Mouse (Mus musculus): ENCODE results near the gene Sdccag8. TPM values are rescaled to one million over a fixed set of nuclear protein-coding genes. Genes with fewer than 3 reads are reported as not detected.
"Not testable (repeated sequence)": the region's sequence is repeated elsewhere in the genome, so short reads cannot be mapped to it uniquely, and the experiment has no call there.

The Sdccag8 gene
- polyA plus RNA-seq, 1 experiment from 2014 or later: 8.6 TPM

GRCm38 (mm10) chr1:176930574-176930973 is 116.1 kb downstream of the Sdccag8 start:
- no peak for ATAC-seq (replicated peaks; ENCODE audit: insufficient number of reproducible peaks, insufficient read depth, low FRiP score, low read depth)
- Histone ChIP-seq H3K9ac (no peak overlapping the region), H3K27ac (no peak overlapping the region), H3K4me3 (no peak overlapping the region), H3K36me3 (no peaks in the 10 kb centered on the region), H3K9me3 (replicated peaks) (no peaks in the 10 kb centered on the region), H3K27me3 (no peaks in the 10 kb centered on the region), H3K4me2 (no peak overlapping the region), H3K4me1 (replicated peaks) (no peaks in the 10 kb centered on the region; the same call in 1 of the 2 replicates)
- WGBS: 86% methylated on average over 2 of the region's 2 CpGs

DNA sequence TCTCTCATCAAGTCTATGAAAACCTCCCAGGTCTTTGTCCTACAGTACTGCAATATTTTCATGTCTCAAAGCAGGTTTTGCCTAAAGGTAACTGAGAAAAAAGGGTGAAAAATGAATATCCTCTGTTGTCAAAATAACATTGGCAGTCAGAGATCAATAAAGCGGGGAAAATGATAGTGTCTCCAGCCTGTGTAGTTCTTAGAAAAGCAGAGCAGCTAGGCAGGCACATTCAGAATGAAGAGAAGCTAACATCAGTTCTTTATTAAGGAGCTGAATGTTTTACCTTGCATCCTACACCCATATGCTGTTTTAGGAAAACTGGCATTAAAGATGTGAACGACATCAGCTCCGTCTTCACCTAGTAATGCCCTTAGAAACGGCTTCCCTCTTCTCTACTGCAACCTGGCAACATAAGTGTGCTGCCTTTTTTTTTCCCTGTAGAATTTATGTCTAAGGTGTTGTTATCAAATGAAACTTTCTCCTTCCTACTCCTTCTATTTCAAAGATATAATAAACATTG is 116.6 kb downstream of the Sdccag8 start:
- H3K27ac ChIP-seq: no peak overlapping the region
- H3K4me1 ChIP-seq (replicated peaks): no peaks in the 10 kb centered on the region; the same call in 1 of the 2 replicates
- no peak for ATAC-seq (replicated peaks; ENCODE audit: insufficient number of reproducible peaks, insufficient read depth, low FRiP score, low read depth)
- H3K27me3 ChIP-seq: no peaks in the 10 kb centered on the region
- H3K9ac ChIP-seq: no peak overlapping the region
- no peaks in the 10 kb centered on the region for H3K9me3 ChIP-seq (replicated peaks)
- no peak overlapping the region for H3K4me3 ChIP-seq
- WGBS: 83% methylated on average over 4 of the region's 4 CpGs
- H3K36me3 ChIP-seq: no peaks in the 10 kb centered on the region
- H3K4me2 ChIP-seq: no peak overlapping the region

DNA sequence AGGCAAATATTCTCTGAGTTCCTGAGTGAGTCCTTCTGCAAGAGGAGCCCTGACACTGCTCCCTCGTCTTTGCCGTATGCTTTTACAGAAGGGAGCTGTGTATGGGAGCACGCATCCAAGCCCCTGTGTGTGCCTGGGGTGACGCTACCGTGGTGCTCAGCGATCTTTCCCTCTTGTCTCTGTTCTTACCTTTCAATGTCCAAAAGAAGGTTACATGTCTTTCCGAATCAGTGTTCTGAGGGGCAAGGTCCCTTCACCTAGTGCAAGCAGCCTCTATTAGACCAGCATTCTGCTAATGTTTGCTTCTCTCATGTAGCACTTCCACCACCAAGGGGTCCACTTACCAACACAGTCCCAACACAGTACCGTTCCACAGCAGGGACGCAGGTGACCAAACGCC is 117.1 kb downstream of the Sdccag8 start:
- H3K4me3 ChIP-seq: no peak overlapping the region
- H3K9ac ChIP-seq: no peak overlapping the region
- H3K4me1 ChIP-seq (replicated peaks): no peaks in the 10 kb centered on the region; the same call in 1 of the 2 replicates
- H3K36me3 ChIP-seq: no peaks in the 10 kb centered on the region
- H3K27ac ChIP-seq: no peak overlapping the region
- 85% methylated on average over 10 of the region's 10 CpGs for WGBS
- no peak for ATAC-seq (replicated peaks; ENCODE audit: insufficient number of reproducible peaks, insufficient read depth, low FRiP score, low read depth)
- no peak overlapping the region for H3K4me2 ChIP-seq
- H3K9me3 ChIP-seq (replicated peaks): no peaks in the 10 kb centered on the region
- no peaks in the 10 kb centered on the region for H3K27me3 ChIP-seq

- Histone ChIP-seq H3K9ac (no peak overlapping the region), H3K27ac (no peak overlapping the region), H3K4me1 (replicated peaks) (no peaks in the 10 kb centered on the region; the same call in 1 of the 2 replicates), H3K36me3 (no peaks in the 10 kb centered on the region), H3K4me3 (no peak overlapping the region), H3K9me3 (replicated peaks) (no peaks in the 10 kb centered on the region), H3K4me2 (no peak overlapping the region), H3K27me3 (no peaks in the 10 kb centered on the region)
- no peak for ATAC-seq (replicated peaks; ENCODE audit: insufficient number of reproducible peaks, insufficient read depth, low FRiP score, low read depth)
- 74% methylated on average over 12 of the region's 12 CpGs for WGBS
These were observed 118.0 kb downstream of the Sdccag8 start for GRCm38 (mm10) chr1:176932320-176932950.

DNA sequence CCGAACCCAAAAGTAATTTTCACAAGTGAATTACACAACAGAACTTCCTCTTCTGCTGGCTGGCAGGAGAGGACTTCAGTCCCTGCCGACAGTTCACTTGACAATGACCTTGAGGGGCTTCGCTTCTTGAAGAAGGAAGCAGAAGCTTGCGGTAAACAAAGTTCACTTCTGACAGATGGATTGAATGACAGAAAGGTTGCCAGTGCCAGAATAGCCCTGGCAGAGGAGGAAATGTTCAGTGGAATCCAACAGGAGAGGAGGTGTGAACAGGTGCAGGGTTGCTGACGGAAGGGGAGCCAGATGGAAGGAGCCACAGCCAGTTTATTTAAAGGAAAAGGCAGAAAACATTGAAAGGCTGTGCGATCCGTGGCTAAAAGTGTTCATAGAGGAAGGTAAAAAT is 118.9 kb downstream of the Sdccag8 start:
- no peak overlapping the region for H3K27ac ChIP-seq
- H3K27me3 ChIP-seq: no peaks in the 10 kb centered on the region
- no peaks in the 10 kb centered on the region; the same call in 1 of the 2 replicates for H3K4me1 ChIP-seq (replicated peaks)
- no peak overlapping the region for H3K9ac ChIP-seq
- 49% methylated on average over 7 of the region's 7 CpGs for WGBS
- H3K4me3 ChIP-seq: no peak overlapping the region
- H3K9me3 ChIP-seq (replicated peaks): no peaks in the 10 kb centered on the region
- H3K4me2 ChIP-seq: no peak overlapping the region
- no peaks in the 10 kb centered on the region for H3K36me3 ChIP-seq
- ATAC-seq (replicated peaks; ENCODE audit: insufficient number of reproducible peaks, insufficient read depth, low FRiP score, low read depth): no peak

DNA sequence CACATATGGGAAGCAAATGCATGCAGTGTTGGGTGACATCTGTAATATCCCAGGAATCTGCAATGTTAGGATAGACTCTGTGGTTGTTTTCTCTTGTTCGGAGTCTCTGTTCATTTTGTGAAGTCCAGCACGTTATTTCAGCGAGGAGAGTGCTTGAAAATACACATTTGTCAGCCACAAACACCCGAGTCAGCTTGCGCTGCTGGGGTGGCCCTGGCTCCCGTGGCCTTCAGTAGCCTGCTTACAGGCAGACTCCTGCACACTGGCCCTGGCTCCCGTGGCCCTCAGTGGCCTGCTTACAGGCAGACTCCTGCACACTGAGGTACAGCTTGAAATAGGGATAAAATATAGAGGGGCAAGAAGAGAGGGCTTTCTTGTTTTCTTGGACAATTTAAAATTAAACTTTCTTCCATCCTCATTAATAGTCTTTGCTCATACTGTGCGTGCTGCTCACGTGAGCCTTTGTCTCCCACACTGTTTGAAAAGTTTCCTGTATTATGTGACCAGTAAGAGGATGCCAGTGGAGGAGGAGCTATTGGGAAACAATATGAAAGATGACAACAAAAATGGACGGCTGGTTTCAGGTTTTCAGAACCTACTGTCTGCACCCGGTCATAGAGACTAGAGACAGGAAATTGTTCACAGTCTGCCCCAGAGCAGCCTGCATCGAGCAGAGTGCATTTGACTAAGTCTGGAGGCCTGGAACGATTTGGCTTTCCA is 119.7 kb downstream of the Sdccag8 start:
- H3K4me2 ChIP-seq: no peak overlapping the region
- H3K4me3 ChIP-seq: no peak overlapping the region
- H3K4me1 ChIP-seq (replicated peaks): no peaks in the 10 kb centered on the region; the same call in 1 of the 2 replicates
- no peaks in the 10 kb centered on the region for H3K36me3 ChIP-seq
- no peaks in the 10 kb centered on the region for H3K27me3 ChIP-seq
- ATAC-seq (replicated peaks; ENCODE audit: insufficient number of reproducible peaks, insufficient read depth, low FRiP score, low read depth): no peak
- H3K9ac ChIP-seq: no peak overlapping the region
- no peak overlapping the region for H3K27ac ChIP-seq
- 62% methylated on average over 13 of the region's 13 CpGs for WGBS
- no peaks in the 10 kb centered on the region for H3K9me3 ChIP-seq (replicated peaks)

DNA sequence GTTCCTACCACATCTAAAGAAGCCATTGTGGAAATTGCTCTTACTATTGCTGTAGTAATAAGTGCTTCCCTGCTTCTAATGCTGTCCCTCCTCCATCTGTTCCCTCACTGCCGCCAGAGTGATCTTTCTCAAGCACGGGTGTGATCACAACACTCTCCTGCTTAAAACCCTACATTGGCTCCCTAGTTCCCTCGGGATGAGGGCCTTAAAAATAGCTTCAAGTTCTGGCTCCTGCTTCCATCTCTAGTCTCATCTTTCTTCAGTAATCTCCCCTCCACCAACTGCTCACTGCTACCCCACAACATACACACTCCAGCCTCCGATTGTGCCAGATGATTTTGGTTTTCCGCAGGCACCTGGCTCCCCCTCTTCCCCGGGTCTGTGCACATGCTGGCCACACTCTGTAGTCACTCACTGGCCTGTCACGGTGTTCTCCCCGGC is 125.5 kb downstream of the Sdccag8 start:
- Histone ChIP-seq H3K9ac (no peak overlapping the region), H3K9me3 (replicated peaks) (no peaks in the 10 kb centered on the region), H3K4me3 (no peak overlapping the region), H3K27ac (no peak overlapping the region), H3K4me2 (no peak overlapping the region), H3K36me3 (no peaks in the 10 kb centered on the region), H3K27me3 (no peaks in the 10 kb centered on the region), H3K4me1 (replicated peaks) (no peaks in the 10 kb centered on the region)
- ATAC-seq (replicated peaks; ENCODE audit: insufficient number of reproducible peaks, insufficient read depth, low FRiP score, low read depth): no peak
- WGBS: 53% methylated on average over 8 of the region's 8 CpGs

DNA sequence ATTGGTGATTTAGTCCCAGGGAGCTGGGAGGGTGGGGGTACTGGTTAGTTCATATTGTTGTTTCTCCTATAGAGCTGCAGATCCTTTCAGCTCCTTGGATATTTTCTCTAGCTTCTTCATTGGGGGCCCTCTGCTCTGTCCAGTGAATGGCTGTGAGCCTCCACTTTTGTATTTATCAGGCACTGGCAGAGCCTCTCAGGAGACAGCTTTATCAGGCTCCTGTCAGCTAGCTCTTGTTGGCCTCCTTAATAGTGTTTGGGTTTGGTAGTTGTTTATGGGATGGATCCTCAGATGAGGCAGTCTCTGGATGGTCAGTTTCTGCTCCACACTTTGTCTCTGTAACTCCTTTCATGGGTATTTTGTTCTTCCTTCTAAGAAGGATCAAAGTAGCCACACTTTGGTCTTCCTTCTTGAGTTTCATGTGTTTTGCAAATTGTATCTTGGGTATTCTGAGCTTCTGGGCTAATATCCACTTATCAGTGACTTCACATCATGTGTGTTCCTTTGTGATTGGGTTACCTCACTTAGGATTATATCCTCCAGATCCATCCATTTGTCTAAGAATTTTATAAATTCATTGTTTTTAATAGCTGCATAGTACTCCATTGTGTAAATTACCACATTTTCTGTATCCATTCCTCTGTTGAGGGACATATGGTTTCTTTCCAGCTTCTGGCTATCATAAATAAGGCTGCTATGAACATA is 127.0 kb downstream of the Sdccag8 start:
- not testable (repeated sequence) for ATAC-seq (replicated peaks; ENCODE audit: insufficient number of reproducible peaks, insufficient read depth, low FRiP score, low read depth); H3K4me3 ChIP-seq; H3K27ac ChIP-seq; H3K9ac ChIP-seq; H3K9me3 ChIP-seq (replicated peaks); H3K36me3 ChIP-seq; H3K4me2 ChIP-seq; H3K4me1 ChIP-seq (replicated peaks); H3K27me3 ChIP-seq

- Histone ChIP-seq H3K4me2 (no peak overlapping the region), H3K27me3 (no peaks in the 10 kb centered on the region), H3K9me3 (replicated peaks) (no peaks in the 10 kb centered on the region), H3K9ac (no peak overlapping the region), H3K4me3 (no peak overlapping the region), H3K4me1 (replicated peaks) (no peaks in the 10 kb centered on the region), H3K27ac (no peak overlapping the region), H3K36me3 (no peaks in the 10 kb centered on the region)
- WGBS: 88% methylated on average over 5 of the region's 5 CpGs
- no peak for ATAC-seq (replicated peaks; ENCODE audit: insufficient number of reproducible peaks, insufficient read depth, low FRiP score, low read depth)
These were observed 128.7 kb downstream of the Sdccag8 start for GRCm38 (mm10) chr1:176943126-176943525.

DNA sequence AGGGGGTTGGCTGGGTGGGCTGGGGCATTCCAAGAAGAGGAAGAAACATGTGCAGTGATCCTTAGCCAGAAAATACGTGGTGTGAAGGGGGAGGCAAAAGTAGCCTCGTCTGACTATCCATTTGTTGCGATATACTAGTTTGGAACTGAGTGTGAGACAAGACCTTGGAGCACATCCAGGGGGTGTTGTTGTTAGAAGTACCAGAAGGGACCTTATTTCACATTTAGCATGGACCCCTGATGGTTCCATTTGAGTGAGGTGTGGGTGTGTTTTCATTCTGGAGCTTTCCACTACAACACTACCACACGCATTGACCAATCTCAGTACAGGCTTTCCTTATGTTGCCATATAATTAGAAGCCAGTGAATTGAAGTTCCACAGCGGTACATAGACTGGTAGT is 129.5 kb downstream of the Sdccag8 start:
- H3K4me2 ChIP-seq: no peak overlapping the region
- H3K9ac ChIP-seq: no peak overlapping the region
- no peaks in the 10 kb centered on the region for H3K4me1 ChIP-seq (replicated peaks)
- H3K36me3 ChIP-seq: no peaks in the 10 kb centered on the region
- no peaks in the 10 kb centered on the region for H3K9me3 ChIP-seq (replicated peaks)
- no peak overlapping the region for H3K27ac ChIP-seq
- H3K27me3 ChIP-seq: no peaks in the 10 kb centered on the region
- ATAC-seq (replicated peaks; ENCODE audit: insufficient number of reproducible peaks, insufficient read depth, low FRiP score, low read depth): no peak
- no peak overlapping the region for H3K4me3 ChIP-seq
- 71% methylated on average over 5 of the region's 5 CpGs for WGBS

- 73% methylated on average over 8 of the region's 8 CpGs for WGBS
- Histone ChIP-seq H3K36me3 (no peaks in the 10 kb centered on the region), H3K9ac (no peak overlapping the region), H3K27me3 (no peaks in the 10 kb centered on the region), H3K9me3 (replicated peaks) (no peaks in the 10 kb centered on the region), H3K4me1 (replicated peaks) (no peaks in the 10 kb centered on the region), H3K4me2 (no peak overlapping the region), H3K4me3 (no peak overlapping the region), H3K27ac (no peak overlapping the region)
- ATAC-seq (replicated peaks; ENCODE audit: insufficient number of reproducible peaks, insufficient read depth, low FRiP score, low read depth): no peak
These were observed 130.2 kb downstream of the Sdccag8 start for GRCm38 (mm10) chr1:176944458-176945174.

Measured in heart, embryonic 15.5 days (tissue).